Mouse (Mus musculus) hindbrain, embryonic 14.5 days (tissue): ENCODE results near the gene Fryl. TPM values are rescaled to one million over a fixed set of nuclear protein-coding genes. Genes with fewer than 3 reads are reported as not detected.

Experiments used
- ATAC-seq: fragments of 200-750 bp; cut with Nextera tagmentation; 2 replicates; pipeline ENCODE4 v1.8.0; 2017; ENCODE audit warnings: moderate number of reproducible peaks, mild to moderate bottlenecking, moderate TSS enrichment, moderate library complexity; ENCODE audit not compliant: low FRiP score
- DNase-seq: peaks from one replicate; pipeline ENCODE4 v3.0.0-alpha.2; 2015; ENCODE audit warnings: low spot score
- H3K27ac ChIP-seq: fragments of 300-500 bp; sonication (generic); 2 replicates; pipeline ENCODE4 v1.5.1; 2014; ENCODE audit warnings: mild to moderate bottlenecking, moderate library complexity
- H3K27me3 ChIP-seq: fragments of 300-500 bp; sonication (generic); 2 replicates; pipeline ENCODE4 v1.6.1; 2014; ENCODE audit warnings: mild to moderate bottlenecking, low read length, mixed read lengths; ENCODE audit not compliant: control insufficient read depth, insufficient read depth
- H3K36me3 ChIP-seq: fragments of 300-500 bp; sonication (generic); replicated peaks from 2 replicates; pipeline ENCODE4 v1.6.1; 2014; ENCODE audit not compliant: control insufficient read depth, insufficient read depth
- H3K4me1 ChIP-seq: fragments of 300-500 bp; sonication (generic); replicated peaks from 2 replicates; pipeline ENCODE4 v1.6.1; 2014; ENCODE audit warnings: antibody characterized with exemption, low read length, mixed read lengths; ENCODE audit not compliant: control insufficient read depth, insufficient read depth
- H3K4me2 ChIP-seq: fragments of 300-500 bp; sonication (generic); replicated peaks from 2 replicates; pipeline ENCODE4 v1.6.1; 2014; ENCODE audit warnings: mild to moderate bottlenecking, moderate library complexity
- H3K4me3 ChIP-seq: fragments of 300-500 bp; sonication (generic); replicated peaks from 2 replicates; pipeline ENCODE4 v1.5.1; 2014; ENCODE audit warnings: mild to moderate bottlenecking, low read length
- H3K9ac ChIP-seq: fragments of 300-500 bp; sonication (generic); 2 replicates; pipeline ENCODE4 v1.6.1; 2014
- H3K9me3 ChIP-seq: fragments of 300-500 bp; sonication (generic); 2 replicates; pipeline ENCODE4 v1.6.1; 2016; ENCODE audit warnings: low read length; ENCODE audit not compliant: control insufficient read depth
- WGBS: fragments of 180-500 bp; shearing (Covaris S2); extraction: QIAGEN DNeasy Blood & Tissue Kit; methylation state at CpG from one replicate; pipeline ENCODE4 v1.1.7; 2014; 5-methylcytosine and 5-hydroxymethylcytosine counted together
- polyA plus RNA-seq: library from polyadenylated mRNA; unstranded; fragments of >200 nt; fragmentation: Nextera tagmentation; extraction: Ambion mirVana; gene quantifications from 2 replicates; pipeline ENCODE4 v1.2.1, GENCODE M21; 2014

The Fryl gene
- polyA plus RNA-seq, 1 experiment from 2014 or later, result 40.7 TPM

DNA sequence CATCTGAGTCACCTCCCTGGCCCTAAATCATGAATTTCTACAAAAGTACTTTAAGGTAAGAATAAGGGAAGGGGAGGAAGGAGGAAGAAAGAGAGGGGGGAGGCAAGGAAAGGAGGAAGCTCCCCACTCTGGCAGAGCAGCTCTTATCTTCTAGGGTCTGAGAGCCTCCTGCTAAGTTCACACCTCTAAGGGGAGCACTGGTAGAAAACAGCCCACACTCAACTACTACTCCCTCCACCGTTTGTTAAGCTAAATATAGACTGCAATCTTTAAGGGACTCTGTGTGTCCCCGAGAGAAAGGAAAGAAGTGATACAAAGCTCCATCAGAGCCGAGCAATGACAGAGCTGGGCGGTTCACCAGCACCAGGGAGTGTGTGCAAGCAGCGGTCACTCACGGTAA is 24.6 kb downstream of the Fryl start:
- no peak for ATAC-seq
- H3K4me2 ChIP-seq, result no peak overlapping the region
- no peak overlapping the region for H3K4me3 ChIP-seq
- no peaks in the 10 kb centered on the region for H3K9me3 ChIP-seq
- peaks cover 39% of the 10 kb centered on the region for H3K4me1 ChIP-seq
- no peak overlapping the region for H3K9ac ChIP-seq
- WGBS, result 14% methylated on average over 6 of the region's 6 CpGs
- no peaks in the 10 kb centered on the region for H3K27me3 ChIP-seq
- H3K27ac ChIP-seq, result no peak overlapping the region
- DNase-seq, result no peak
- no peaks in the 10 kb centered on the region for H3K36me3 ChIP-seq

DNA sequence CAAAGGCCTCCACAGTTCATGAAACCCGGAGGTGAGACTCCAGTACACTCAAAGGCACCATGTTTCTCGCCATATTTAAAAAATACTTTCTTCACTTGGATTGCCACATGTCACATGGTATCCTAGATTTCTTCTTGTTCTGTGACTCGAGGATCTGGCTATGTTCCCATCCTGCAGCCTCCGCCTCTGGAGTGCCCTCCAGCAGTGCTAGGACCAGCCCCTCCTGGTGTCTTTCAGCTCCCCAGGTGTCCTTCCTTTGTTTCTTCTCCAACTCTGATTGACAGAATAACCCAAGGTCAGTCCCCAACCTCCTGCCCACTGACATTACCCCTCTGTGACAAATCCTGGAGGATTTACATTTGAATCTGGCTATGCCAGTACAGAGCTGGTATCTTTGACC is 26.2 kb downstream of the Fryl start:
- H3K4me1 ChIP-seq, result peaks cover 36% of the 10 kb centered on the region
- no peaks in the 10 kb centered on the region for H3K9me3 ChIP-seq
- no peak overlapping the region for H3K4me2 ChIP-seq
- WGBS, result 38% methylated on average over 4 of the region's 4 CpGs
- no peaks in the 10 kb centered on the region for H3K36me3 ChIP-seq
- H3K27me3 ChIP-seq, result no peaks in the 10 kb centered on the region
- H3K9ac ChIP-seq, result no peak overlapping the region
- no peak overlapping the region for H3K4me3 ChIP-seq
- DNase-seq, result no peak
- ATAC-seq, result no peak
- no peak overlapping the region for H3K27ac ChIP-seq

- Histone ChIP-seq H3K4me1 (peaks cover 36% of the 10 kb centered on the region), H3K36me3 (no peaks in the 10 kb centered on the region), H3K27ac (no peak overlapping the region), H3K4me3 (no peak overlapping the region), H3K9me3 (no peaks in the 10 kb centered on the region), H3K27me3 (no peaks in the 10 kb centered on the region), H3K4me2 (no peak overlapping the region), H3K9ac (no peak overlapping the region)
- no peak for ATAC-seq
- DNase-seq, result no peak
- WGBS, result 74% methylated on average over 6 of the region's 6 CpGs
Measured at GRCm38 (mm10) chr5:73229467-73229866, 27.0 kb downstream of the Fryl start.

GRCm38 (mm10) chr5:73228291-73229049 is 27.9 kb downstream of the Fryl start:
- WGBS, result 67% methylated on average over 12 of the region's 12 CpGs
- H3K4me3 ChIP-seq, result no peak overlapping the region
- H3K9me3 ChIP-seq, result no peaks in the 10 kb centered on the region
- DNase-seq (no peak), ATAC-seq (no peak)
- no peaks in the 10 kb centered on the region for H3K27me3 ChIP-seq
- peaks cover 36% of the 10 kb centered on the region for H3K4me1 ChIP-seq
- no peak overlapping the region for H3K4me2 ChIP-seq
- H3K27ac ChIP-seq, result no peak overlapping the region
- H3K36me3 ChIP-seq, result no peaks in the 10 kb centered on the region
- no peak overlapping the region for H3K9ac ChIP-seq

DNA sequence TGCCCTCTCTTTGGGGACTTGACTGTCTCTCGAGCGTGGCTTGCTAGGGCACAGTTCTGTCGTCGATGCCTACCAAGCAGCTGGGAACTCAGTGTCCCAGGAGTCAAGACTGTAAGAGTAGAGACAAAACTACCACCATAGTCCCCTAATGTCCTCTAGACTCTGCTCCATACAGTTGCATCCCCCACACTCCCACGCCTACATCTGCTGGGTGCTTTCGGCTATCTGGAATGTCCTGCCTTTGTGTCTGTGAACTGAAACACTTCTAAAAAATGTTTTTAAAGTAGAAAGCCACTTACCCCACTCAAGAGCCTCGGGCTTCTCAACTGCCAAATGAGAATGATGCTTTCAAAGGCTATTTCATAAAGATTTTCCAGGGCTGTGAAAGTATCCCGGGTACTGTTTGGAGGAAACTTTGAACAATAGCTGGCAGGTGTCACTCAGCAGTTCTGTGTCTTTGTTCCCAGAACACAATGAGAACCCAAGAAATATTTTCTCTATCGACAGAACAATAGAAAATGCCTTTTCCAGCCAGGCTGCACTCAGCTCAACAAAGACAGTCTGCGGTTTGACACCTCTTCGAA is 28.8 kb downstream of the Fryl start:
- no peak for ATAC-seq
- peaks cover 31% of the 10 kb centered on the region for H3K4me1 ChIP-seq

GRCm38 (mm10) chr5:73223065-73223464 is 33.4 kb downstream of the Fryl start:
- Histone ChIP-seq H3K27ac (no peak overlapping the region), H3K36me3 (peaks cover 15% of the 10 kb centered on the region), H3K9me3 (no peaks in the 10 kb centered on the region), H3K4me1 (peaks cover 3% of the 10 kb centered on the region; the same call in 1 of the 2 replicates), H3K9ac (no peak overlapping the region), H3K4me2 (no peak overlapping the region), H3K4me3 (no peak overlapping the region), H3K27me3 (no peaks in the 10 kb centered on the region)
- WGBS, result 79% methylated on average over 6 of the region's 6 CpGs
- no peak for ATAC-seq
- no peak for DNase-seq

More for the DNA sequence above, 28.8 kb downstream of the Fryl start:
- no peak for DNase-seq
- Histone ChIP-seq H3K4me2 (no peak overlapping the region), H3K4me3 (no peak overlapping the region), H3K27ac (no peak overlapping the region), H3K9me3 (no peaks in the 10 kb centered on the region), H3K27me3 (no peaks in the 10 kb centered on the region), H3K36me3 (no peaks in the 10 kb centered on the region), H3K9ac (no peak overlapping the region)
- WGBS, result 51% methylated on average over 11 of the region's 11 CpGs

GRCm38 (mm10) chr5:73222397-73222796 is 34.0 kb downstream of the Fryl start:
- WGBS, result 43% methylated on average over 6 of the region's 6 CpGs
- Histone ChIP-seq H3K9ac (no peak overlapping the region), H3K36me3 (peaks cover 15% of the 10 kb centered on the region), H3K27ac (no peak overlapping the region), H3K9me3 (no peaks in the 10 kb centered on the region), H3K4me1 (no peaks in the 10 kb centered on the region), H3K4me3 (no peak overlapping the region), H3K4me2 (no peak overlapping the region), H3K27me3 (no peaks in the 10 kb centered on the region)
- no peak for DNase-seq
- ATAC-seq, result no peak

- Histone ChIP-seq H3K27ac (no peak overlapping the region), H3K36me3 (peaks cover 15% of the 10 kb centered on the region), H3K4me3 (no peak overlapping the region), H3K4me2 (no peak overlapping the region), H3K27me3 (no peaks in the 10 kb centered on the region), H3K4me1 (no peaks in the 10 kb centered on the region), H3K9me3 (no peaks in the 10 kb centered on the region), H3K9ac (no peak overlapping the region)
- no peak for DNase-seq
- ATAC-seq, result no peak
- 86% methylated on average over 7 of the region's 7 CpGs for WGBS
Measured at GRCm38 (mm10) chr5:73221826-73222225, 34.6 kb downstream of the Fryl start.

DNA sequence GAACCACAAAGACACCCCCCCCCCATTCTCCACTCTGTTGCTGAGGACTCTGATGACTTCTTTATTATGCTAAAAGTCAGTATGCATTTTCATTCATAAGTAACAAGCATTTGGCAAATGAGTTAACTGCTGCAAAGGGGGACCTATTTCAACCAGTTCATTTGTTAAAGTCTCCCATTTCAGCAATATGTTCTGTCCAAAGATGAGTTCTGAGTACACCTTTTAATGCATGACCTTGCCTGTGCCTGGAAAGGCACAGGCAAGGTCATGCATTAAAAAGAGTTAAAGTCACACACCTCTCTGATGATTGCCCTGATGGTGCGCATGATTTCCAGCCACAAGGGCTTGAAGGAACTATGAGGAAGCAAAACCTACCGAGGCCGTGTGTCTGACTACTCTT is 36.7 kb downstream of the Fryl start:
- Histone ChIP-seq H3K27ac (no peak overlapping the region), H3K27me3 (no peaks in the 10 kb centered on the region), H3K9ac (no peak overlapping the region), H3K4me1 (no peaks in the 10 kb centered on the region), H3K4me2 (no peak overlapping the region), H3K9me3 (no peaks in the 10 kb centered on the region), H3K36me3 (peaks cover 15% of the 10 kb centered on the region), H3K4me3 (no peak overlapping the region)
- 86% methylated on average over 3 of the region's 3 CpGs for WGBS
- DNase-seq, result no peak
- ATAC-seq, result no peak
